Mouse (Mus musculus) myocyte (in vitro differentiated cells): ENCODE results near the gene Smagp. TPM values are rescaled to one million over a fixed set of nuclear protein-coding genes. Genes with fewer than 3 reads are reported as not detected.

Experiments used
- H3K27me3 ChIP-seq: one replicate; pipeline ENCODE4 v1.6.1; 2011; ENCODE audit not compliant: control insufficient read depth, insufficient read depth, insufficient read length
- H3K36me3 ChIP-seq: one replicate; pipeline ENCODE4 v1.6.1; 2011; ENCODE audit not compliant: control insufficient read depth, insufficient read depth
- H3K4me2 ChIP-seq: one replicate; pipeline ENCODE4 v1.6.1; 2011; ENCODE audit warnings: low read depth, control low read depth
- H3K4me3 ChIP-seq: one replicate; pipeline ENCODE4 v1.5.1; 2011; ENCODE audit warnings: mild to moderate bottlenecking, control low read depth, moderate library complexity
- H3K79me2 ChIP-seq: one replicate; pipeline ENCODE4 v1.6.1; 2011; ENCODE audit not compliant: control insufficient read depth, insufficient read depth
- H3ac ChIP-seq: one replicate; pipeline ENCODE4 v1.6.1; 2011; ENCODE audit not compliant: control insufficient read depth, insufficient read length
- CEBPB ChIP-seq: IDR thresholded peaks from 2 replicates; pipeline ENCODE4 v1.6.1; 2011; ENCODE audit warnings: mild to moderate bottlenecking, moderate library complexity; ENCODE audit not compliant: poor library complexity, insufficient read depth, severe bottlenecking
- E2F4 ChIP-seq: IDR thresholded peaks from one replicate; pipeline ENCODE4 v1.6.1; 2011; ENCODE audit warnings: mild to moderate bottlenecking, control low read depth, moderate library complexity; ENCODE audit not compliant: insufficient read depth
- MAX ChIP-seq: IDR thresholded peaks from one replicate; pipeline ENCODE4 v1.6.1; 2011; ENCODE audit warnings: low read depth, mild to moderate bottlenecking, control low read depth
- MYOD1 ChIP-seq, 3 experiments: IDR thresholded peaks; one replicate each; pipeline ENCODE4 v1.6.1; 2011; ENCODE audit warnings: control low read depth in 2 of 3, low read depth in 2 of 3, mild to moderate bottlenecking in 2 of 3, moderate library complexity in 1 of 3; ENCODE audit not compliant: insufficient read length in 2 of 3, control insufficient read depth in 1 of 3
- MYOG ChIP-seq, 3 experiments: IDR thresholded peaks; one replicate each; pipeline ENCODE4 v1.6.1; 2011; ENCODE audit warnings: control low read depth in 2 of 3, low read depth in 2 of 3, mild to moderate bottlenecking in 2 of 3; ENCODE audit not compliant: insufficient read length in 2 of 3, control insufficient read depth in 1 of 3, insufficient read depth in 1 of 3
- POLR2A ChIP-seq: IDR thresholded peaks from one replicate; pipeline ENCODE4 v1.6.1; 2011; ENCODE audit warnings: low read depth, mild to moderate bottlenecking, control low read depth, moderate library complexity; ENCODE audit not compliant: insufficient read length
- POLR2AphosphoS2 ChIP-seq: IDR thresholded peaks from one replicate; pipeline ENCODE4 v1.6.1; 2011; ENCODE audit warnings: low read depth, control low read depth; ENCODE audit not compliant: insufficient read length
- REST ChIP-seq: IDR thresholded peaks from one replicate; pipeline ENCODE4 v1.6.1; 2011; ENCODE audit warnings: mild to moderate bottlenecking, control low read depth, moderate library complexity; ENCODE audit not compliant: insufficient read depth, insufficient read length
- SRF ChIP-seq: IDR thresholded peaks from one replicate; pipeline ENCODE4 v1.6.1; 2011; ENCODE audit warnings: low read depth; ENCODE audit not compliant: control insufficient read depth, insufficient read length
- TCF12 ChIP-seq: IDR thresholded peaks from one replicate; pipeline ENCODE4 v1.6.1; 2011; ENCODE audit warnings: mild to moderate bottlenecking, control low read depth; ENCODE audit not compliant: poor library complexity, insufficient read depth, severe bottlenecking
- TCF3 ChIP-seq: IDR thresholded peaks from one replicate; pipeline ENCODE4 v1.6.1; 2011; ENCODE audit warnings: low read depth, control low read depth; ENCODE audit not compliant: insufficient read length
- USF1 ChIP-seq: IDR thresholded peaks from one replicate; pipeline ENCODE4 v1.6.1; 2011; ENCODE audit warnings: low read depth, mild to moderate bottlenecking, control low read depth, moderate library complexity
- polyA plus RNA-seq: library from polyadenylated mRNA; unstranded; fragments of >200 nt; fragmentation: generic; extraction: Trizol; gene quantifications from one replicate; pipeline ENCODE4 v1.2.1, GENCODE M21; 2012; ENCODE audit warnings: missing spikeins

Gene Smagp
- polyA plus RNA-seq, 1 experiment = 2.0 TPM

- H3K4me3 ChIP-seq = peak overlapping the region; percentile 65
- H3K79me2 ChIP-seq = peaks cover 19% of the 10 kb centered on the region
- H3K4me2 ChIP-seq = peak overlapping the region; percentile 87
- no peak for TF ChIP-seq USF1
- peak in 1 of 3 experiments; percentile 0 for TF ChIP-seq MYOG (IDR thresholded peaks at IDR 0.05; ENCODE audit: control insufficient read depth in 1 of 3, insufficient read depth in 1 of 3, insufficient read length in 2 of 3, low read depth in 2 of 3)
- no peak for TF ChIP-seq TCF12
- H3K27me3 ChIP-seq = no peaks in the 10 kb centered on the region
- peaks cover 32% of the 10 kb centered on the region for H3K36me3 ChIP-seq
- peak overlapping the region; percentile 55 for H3ac ChIP-seq
Observed at GRCm38 (mm10) chr15:100616221-100616620, 20.5 kb downstream of the Smagp start.

GRCm38 (mm10) chr15:100615825-100616220 is 20.9 kb downstream of the Smagp start:
- TF ChIP-seq CEBPB (no peak), REST (no peak), MYOG (IDR thresholded peaks at IDR 0.05; ENCODE audit: control insufficient read depth in 1 of 3, insufficient read depth in 1 of 3, insufficient read length in 2 of 3, low read depth in 2 of 3) (peak in 2 of 3 experiments; percentile 3 to 11), MAX (no peak), POLR2AphosphoS2 (peak; percentile 61), SRF (peak; percentile 6), POLR2A (peak; percentile 77), TCF12 (no peak), MYOD1 (IDR thresholded peaks at IDR 0.05; ENCODE audit: control insufficient read depth in 1 of 3, insufficient read length in 2 of 3, low read depth in 2 of 3) (no peak), E2F4 (no peak), USF1 (no peak), TCF3 (no peak)
- H3K27me3 ChIP-seq = no peaks in the 10 kb centered on the region
- peak overlapping the region; percentile 65 for H3K4me3 ChIP-seq

GRCm38 (mm10) chr15:100614996-100615824 is 21.5 kb downstream of the Smagp start, which contains the start of gene Dazap2:
Gene Dazap2 (plus strand): TSS chr15:100615349.
- Histone ChIP-seq H3K4me3 (peak within 1 kb of the TSS; percentile 65), H3ac (peak within 1 kb of the TSS; percentile 55), H3K4me2 (peak within 1 kb of the TSS; percentile 95), H3K79me2 (peaks cover 19% of the 10 kb centered on the region), H3K36me3 (peaks cover 30% of the 10 kb centered on the region), H3K27me3 (no peaks in the 10 kb centered on the region)
- TF ChIP-seq MYOG (IDR thresholded peaks at IDR 0.05; ENCODE audit: control insufficient read depth in 1 of 3, insufficient read depth in 1 of 3, insufficient read length in 2 of 3, low read depth in 2 of 3) = no peak
- peak; percentile 6 for TF ChIP-seq E2F4
- peak; percentile 97 for TF ChIP-seq POLR2AphosphoS2
- TF ChIP-seq SRF = peak; percentile 37
- TF ChIP-seq USF1 = peak; percentile 96
- TF ChIP-seq CEBPB = no peak
- TF ChIP-seq TCF12 = no peak
- TF ChIP-seq TCF3 = no peak
- TF ChIP-seq MAX = no peak
- TF ChIP-seq POLR2A = peak; percentile 98
- no peak for TF ChIP-seq MYOD1 (IDR thresholded peaks at IDR 0.05; ENCODE audit: control insufficient read depth in 1 of 3, insufficient read length in 2 of 3, low read depth in 2 of 3)
- no peak for TF ChIP-seq REST

More at GRCm38 (mm10) chr15:100615825-100616220, 20.9 kb downstream of the Smagp start:
- Histone ChIP-seq H3ac (peak overlapping the region; percentile 55), H3K36me3 (peaks cover 32% of the 10 kb centered on the region), H3K79me2 (peaks cover 19% of the 10 kb centered on the region), H3K4me2 (peak overlapping the region; percentile 87)

GRCm38 (mm10) chr15:100614218-100614995 is 22.3 kb downstream of the Smagp start:
- Histone ChIP-seq H3K79me2 (peaks cover 19% of the 10 kb centered on the region), H3ac (peak overlapping the region; percentile 55), H3K4me3 (peak overlapping the region; percentile 65), H3K4me2 (peak overlapping the region; percentile 95), H3K27me3 (no peaks in the 10 kb centered on the region), H3K36me3 (peaks cover 22% of the 10 kb centered on the region)
- TF ChIP-seq E2F4 (no peak), POLR2AphosphoS2 (no peak), MYOG (IDR thresholded peaks at IDR 0.05; ENCODE audit: control insufficient read depth in 1 of 3, insufficient read depth in 1 of 3, insufficient read length in 2 of 3, low read depth in 2 of 3) (peak in 1 of 3 experiments; percentile 28), MYOD1 (IDR thresholded peaks at IDR 0.05; ENCODE audit: control insufficient read depth in 1 of 3, insufficient read length in 2 of 3, low read depth in 2 of 3) (no peak), TCF12 (no peak)
